11 mouse cellular contexts compared by ENCODE assay signal in the genomic region with DNA sequence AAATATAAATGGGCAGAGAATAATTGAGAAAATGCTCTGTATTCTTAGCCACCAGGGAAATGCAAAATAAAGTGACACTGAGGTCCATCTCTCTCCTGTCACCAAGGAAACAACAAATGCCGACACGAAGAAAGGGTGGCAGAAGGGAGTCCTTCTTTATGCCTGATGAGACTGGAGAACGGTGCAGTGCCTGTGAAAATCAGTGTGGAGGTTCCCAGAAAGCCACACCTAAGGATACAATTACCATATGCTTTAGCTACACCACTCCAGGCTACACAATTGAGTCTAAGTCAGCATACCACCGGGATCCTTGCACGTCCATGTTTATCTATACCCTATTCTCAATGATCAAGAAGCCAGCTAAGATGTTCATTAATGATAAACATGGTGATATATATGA. TPM values are rescaled to one million over a fixed set of nuclear protein-coding genes. Genes with fewer than 3 reads are reported as not detected.
A peak's percentile ranks its signal among the peaks of the same experiment; 100 is the strongest.
DNase-seq lines count a peak whose midpoint lies in the region; ATAC-seq and TF ChIP-seq lines count a peak whose summit lies in the region.
"Had no signal": no experiment of that assay in that cellular context is flagged by ENCODE, and none has a peak within 500 bp of the region (broad histone marks: within the 10 kb centered on the region; RNA-seq: fewer than 3 reads in every experiment).

No protein-coding gene starts in this region.

- no peaks in the 10 kb centered on the region for H3K79me2 ChIP-seq in heart, adult 2 months (replicated peaks; ENCODE audit: control insufficient read depth, insufficient read depth, low read length)

- no peak for TF ChIP-seq CTCF in heart, adult 2 months (IDR thresholded peaks at IDR 0.05)
- TF ChIP-seq CTCF in stomach, postnatal 0 days (IDR thresholded peaks at IDR 0.05; ENCODE audit: low read depth), result no peak

- H3K27ac ChIP-seq in heart, adult 2 months, result peak overlapping the region; percentile 58
- 0 out of 2 replicates have a peak overlapping the region, but pooled peaks have one; percentile 21 for H3K27ac ChIP-seq in neural tube, embryonic 11.5 days (ENCODE audit: low read depth, low read length)
- peak overlapping the region; percentile 84 for H3K27ac ChIP-seq in hindbrain, embryonic 15.5 days (replicated peaks)
- 0 out of 2 replicates have a peak overlapping the region, but pooled peaks have one; percentile 24 for H3K27ac ChIP-seq in stomach, postnatal 0 days (replicated peaks)
- H3K27ac ChIP-seq: liver, embryonic 14.5 days had no signal

- DNase-seq in heart, adult 2 months, result no peak
- no peak for DNase-seq in heart, postnatal 36 days
- no peak for DNase-seq in neural tube, embryonic 11.5 days (ENCODE audit: low spot score)
- no peak for DNase-seq in neural tube, embryonic 10.5 days (ENCODE audit: extremely low spot score, low spot score)
- no peak for DNase-seq in stomach, postnatal 0 days (ENCODE audit: low spot score)
- DNase-seq in adipocyte (ENCODE audit: low spot score), result no peak
- DNase-seq: heart, postnatal 14 days had no signal

- 48% methylated on average over 5 of the region's 5 CpGs for WGBS in heart, adult 2 months
- 68% methylated on average over 5 of the region's 5 CpGs for WGBS in neural tube, embryonic 11.5 days
- WGBS in hindbrain, embryonic 15.5 days, result 25% methylated on average over 5 of the region's 5 CpGs
- 73% methylated on average over 5 of the region's 5 CpGs for WGBS in stomach, postnatal 0 days

- H3K36me3 ChIP-seq in heart, adult 2 months (ENCODE audit: control insufficient read depth, insufficient read depth, low read length), result peaks cover 5% of the 10 kb centered on the region
- H3K36me3 ChIP-seq in neural tube, embryonic 11.5 days (ENCODE audit: control insufficient read depth, insufficient read depth, low read length), result no peaks in the 10 kb centered on the region
- H3K36me3 ChIP-seq in hindbrain, embryonic 15.5 days, result no peaks in the 10 kb centered on the region
- no peaks in the 10 kb centered on the region for H3K36me3 ChIP-seq in stomach, postnatal 0 days (ENCODE audit: control insufficient read depth, insufficient read depth, low read length)

- H3K4me2 ChIP-seq in neural tube, embryonic 11.5 days (ENCODE audit: low read depth), result no peak overlapping the region
- peak overlapping the region; percentile 65 for H3K4me2 ChIP-seq in hindbrain, embryonic 15.5 days
- H3K4me2 ChIP-seq in stomach, postnatal 0 days (replicated peaks; ENCODE audit: low read depth), result 0 out of 2 replicates have a peak overlapping the region, but pooled peaks have one; percentile 24

- H3K4me1 ChIP-seq in heart, adult 2 months (ENCODE audit: control insufficient read depth, insufficient read depth, low read length), result peaks cover 31% of the 10 kb centered on the region
- H3K4me1 ChIP-seq in neural tube, embryonic 11.5 days (ENCODE audit: control insufficient read depth, insufficient read depth, low read length), result 0 out of 2 replicates have a peak, but pooled peaks cover 3% of the 10 kb centered on the region
- peaks cover 17% of the 10 kb centered on the region for H3K4me1 ChIP-seq in hindbrain, embryonic 15.5 days (replicated peaks)
- no peaks in the 10 kb centered on the region for H3K4me1 ChIP-seq in stomach, postnatal 0 days (replicated peaks; ENCODE audit: control insufficient read depth, insufficient read depth)

- H3K27me3 ChIP-seq in heart, adult 2 months (ENCODE audit: control insufficient read depth, insufficient read depth, low read length), result no peaks in the 10 kb centered on the region
- H3K27me3 ChIP-seq in neural tube, embryonic 11.5 days (ENCODE audit: control insufficient read depth, insufficient read depth, low read length), result no peaks in the 10 kb centered on the region
- no peaks in the 10 kb centered on the region for H3K27me3 ChIP-seq in hindbrain, embryonic 15.5 days
- no peaks in the 10 kb centered on the region for H3K27me3 ChIP-seq in stomach, postnatal 0 days (ENCODE audit: control insufficient read depth, insufficient read depth, low read length)

- no peaks in the 10 kb centered on the region for H3K9me3 ChIP-seq in neural tube, embryonic 11.5 days (ENCODE audit: control insufficient read depth, low read length)
- no peaks in the 10 kb centered on the region for H3K9me3 ChIP-seq in hindbrain, embryonic 15.5 days
- H3K9me3 ChIP-seq in stomach, postnatal 0 days (ENCODE audit: control insufficient read depth, low read length), result no peaks in the 10 kb centered on the region

- no peak for TF ChIP-seq POLR2A in heart, adult 2 months (IDR thresholded peaks at IDR 0.05; ENCODE audit: insufficient read depth, low read depth, low read length)

- ATAC-seq in neural tube, embryonic 11.5 days (ENCODE audit: insufficient read depth, low FRiP score, low TSS enrichment), result no peak
- ATAC-seq in hindbrain, embryonic 15.5 days (ENCODE audit: low FRiP score, low read depth), result no peak
- ATAC-seq in stomach, postnatal 0 days (ENCODE audit: low FRiP score, low TSS enrichment), result no peak
- ATAC-seq in CD4-positive, CD25-positive, alpha-beta regulatory T cell, adult 4 months, result no peak

- H3K9ac ChIP-seq in heart, adult 2 months (ENCODE audit: low read depth, low read length), result no peak overlapping the region
- H3K9ac ChIP-seq in neural tube, embryonic 11.5 days (ENCODE audit: low read length), result no peak overlapping the region
- peak overlapping the region; percentile 52 for H3K9ac ChIP-seq in hindbrain, embryonic 15.5 days
- no peak overlapping the region for H3K9ac ChIP-seq in stomach, postnatal 0 days (ENCODE audit: low read length)
- H3K9ac ChIP-seq: liver, embryonic 14.5 days had no signal

- TF ChIP-seq EP300 in heart, adult 2 months (IDR thresholded peaks at IDR 0.05; ENCODE audit: insufficient read depth, low read depth, low read length), result no peak
- no peak for TF ChIP-seq EP300 in stomach, postnatal 0 days (optimal IDR thresholded peaks at IDR 0.05)

- intact Hi-C loops in heart, adult 2 months (cut with DNase I), result loop anchor here (2.0 to 5.0 kb wide), 6 partner anchors 194 to 519 kb away; a partner anchor contains a TSS
- intact Hi-C loops in heart, postnatal 36 days (cut with DNase I), result loop anchor here (2.0 to 10.0 kb wide), 7 partner anchors 124 to 677 kb away; a partner anchor contains a TSS

- no peak overlapping the region for H3K4me3 ChIP-seq in heart, adult 2 months
- H3K4me3 ChIP-seq in neural tube, embryonic 11.5 days (ENCODE audit: low read depth, low read length), result no peak overlapping the region
- peak overlapping the region; percentile 32 for H3K4me3 ChIP-seq in hindbrain, embryonic 15.5 days
- H3K4me3 ChIP-seq in stomach, postnatal 0 days (ENCODE audit: low read depth, low read length), result no peak overlapping the region

RNA-seq across cellular contexts. Expression of a gene that starts 25.4 kb away (rescaled TPM):
- under 1 TPM; 0.86 to 0.91 TPM for total RNA-seq in heart, adult 2 months (2021)
- polyA plus RNA-seq in heart, adult 2 months (2012; rRNA removed), result 0.74 and 2.0 TPM in 2 replicates
- 1 to 10 TPM in 1 of 2 experiments, under 1 TPM in 1; 1.00 to 1.1 TPM for total RNA-seq in heart, postnatal 36 days (2021)
- polyA plus RNA-seq in neural tube, embryonic 11.5 days (2014; fragmentation: Nextera tagmentation; extraction: Ambion mirVana), result not detected in 2 replicates
- not detected in 2 replicates for polyA plus RNA-seq in hindbrain, embryonic 15.5 days (2015; fragmentation: Nextera tagmentation; extraction: Ambion mirVana)
- not detected in 2 replicates for polyA plus RNA-seq in stomach, postnatal 0 days (2015; fragmentation: Nextera tagmentation; extraction: Ambion mirVana)
- polyA plus RNA-seq in CD4-positive, CD25-positive, alpha-beta regulatory T cell, adult 4 months (2017; shearing (Covaris generic)), result 100 to 1,000 TPM; 274 to 291 TPM
- total RNA-seq: left cerebral cortex, postnatal 10 days had no signal
- polyA plus RNA-seq: liver, embryonic 14.5 days had no signal

Comparison
In these comparisons a context has a peak if more than half of its experiments do, and no peak if none do; other contexts are left out.
1. H3K27ac ChIP-seq: peak in every context shown above with its lines; median percentile 84 in hindbrain, embryonic 15.5 days; 58 in heart, adult 2 months; 24 in stomach, postnatal 0 days; 21 in neural tube, embryonic 11.5 days.
2. RNA of a gene that starts 25.4 kb away (polyA plus RNA-seq): 274 to 291 TPM in CD4-positive, CD25-positive, alpha-beta regulatory T cell, adult 4 months; 0.74 to 2.0 TPM in heart, adult 2 months, not detected in neural tube, embryonic 11.5 days, not detected in hindbrain, embryonic 15.5 days and not detected in stomach, postnatal 0 days; every median in the first group is over 10 times any median in the second.